Mouse (Mus musculus) liver, postnatal 0 days (tissue): ENCODE measurements around the gene AI987944. TPM values are rescaled to one million over a fixed set of nuclear protein-coding genes. Genes with fewer than 3 reads are reported as not detected.

ENCODE experiments used
- ATAC-seq: fragments of 200-750 bp; cut with Nextera tagmentation; 2 replicates; pipeline ENCODE4 v1.8.0; 2017; ENCODE audit warnings: mild to moderate bottlenecking, moderate library complexity
- DNase-seq: peaks from one replicate; pipeline ENCODE4 v3.0.0-alpha.2; 2016
- H3K27ac ChIP-seq: fragments of 300-500 bp; sonication (generic); 2 replicates; pipeline ENCODE4 v1.5.1; 2014; ENCODE audit warnings: antibody characterized with exemption, moderate library complexity, mild to moderate bottlenecking, low read depth
- H3K27me3 ChIP-seq: fragments of 300-500 bp; sonication (generic); 2 replicates; pipeline ENCODE4 v1.6.1; 2014; ENCODE audit warnings: low read length, control low read depth, mixed read lengths; ENCODE audit not compliant: insufficient read depth
- H3K36me3 ChIP-seq: fragments of 300-500 bp; sonication (generic); replicated peaks from 2 replicates; pipeline ENCODE4 v1.6.1; 2014; ENCODE audit warnings: mild to moderate bottlenecking, control low read depth, low read length, moderate library complexity, mixed read lengths; ENCODE audit not compliant: insufficient read depth
- H3K4me1 ChIP-seq: fragments of 300-500 bp; sonication (generic); 2 replicates; pipeline ENCODE4 v1.6.1; 2014; ENCODE audit warnings: antibody characterized with exemption, mild to moderate bottlenecking, control low read depth; ENCODE audit not compliant: insufficient read depth
- H3K4me2 ChIP-seq: fragments of 300-500 bp; sonication (generic); 2 replicates; pipeline ENCODE4 v1.6.1; 2014; ENCODE audit warnings: low read depth, mild to moderate bottlenecking, low read length, moderate library complexity, mixed read lengths
- H3K4me3 ChIP-seq: fragments of 300-500 bp; sonication (generic); 2 replicates; pipeline ENCODE4 v1.5.1; 2014; ENCODE audit warnings: low read depth, low read length
- H3K9ac ChIP-seq: fragments of 300-500 bp; sonication (generic); replicated peaks from 2 replicates; pipeline ENCODE4 v1.6.1; 2014; ENCODE audit warnings: mild to moderate bottlenecking, moderate library complexity
- H3K9me3 ChIP-seq: fragments of 300-500 bp; sonication (generic); 2 replicates; pipeline ENCODE4 v1.6.1; 2016; ENCODE audit warnings: mild to moderate bottlenecking, control low read depth, low read length, mixed read lengths
- CTCF ChIP-seq: sonication (generic); IDR thresholded peaks from 2 replicates; pipeline ENCODE4 v1.5.1; 2016; ENCODE audit warnings: antibody characterized with exemption, low read depth
- EP300 ChIP-seq: IDR thresholded peaks from 2 replicates; pipeline ENCODE4 v1.6.1; 2016; ENCODE audit warnings: antibody characterized with exemption, low read depth, mild to moderate bottlenecking
- WGBS: fragments of 180-500 bp; shearing (Covaris S2); extraction: QIAGEN DNeasy Blood & Tissue Kit; methylation state at CpG from one replicate; pipeline ENCODE4 v1.1.7; 2014; ENCODE audit not compliant: insufficient replicate concordance; 5-methylcytosine and 5-hydroxymethylcytosine counted together
- polyA plus RNA-seq: library from polyadenylated mRNA; unstranded; fragments of >200 nt; fragmentation: Nextera tagmentation; extraction: Ambion mirVana; gene quantifications from 2 replicates; pipeline ENCODE4 v1.2.1, GENCODE M21; 2015

Gene AI987944
- polyA plus RNA-seq = 6.3 and 6.9 TPM in 2 replicates

DNA sequence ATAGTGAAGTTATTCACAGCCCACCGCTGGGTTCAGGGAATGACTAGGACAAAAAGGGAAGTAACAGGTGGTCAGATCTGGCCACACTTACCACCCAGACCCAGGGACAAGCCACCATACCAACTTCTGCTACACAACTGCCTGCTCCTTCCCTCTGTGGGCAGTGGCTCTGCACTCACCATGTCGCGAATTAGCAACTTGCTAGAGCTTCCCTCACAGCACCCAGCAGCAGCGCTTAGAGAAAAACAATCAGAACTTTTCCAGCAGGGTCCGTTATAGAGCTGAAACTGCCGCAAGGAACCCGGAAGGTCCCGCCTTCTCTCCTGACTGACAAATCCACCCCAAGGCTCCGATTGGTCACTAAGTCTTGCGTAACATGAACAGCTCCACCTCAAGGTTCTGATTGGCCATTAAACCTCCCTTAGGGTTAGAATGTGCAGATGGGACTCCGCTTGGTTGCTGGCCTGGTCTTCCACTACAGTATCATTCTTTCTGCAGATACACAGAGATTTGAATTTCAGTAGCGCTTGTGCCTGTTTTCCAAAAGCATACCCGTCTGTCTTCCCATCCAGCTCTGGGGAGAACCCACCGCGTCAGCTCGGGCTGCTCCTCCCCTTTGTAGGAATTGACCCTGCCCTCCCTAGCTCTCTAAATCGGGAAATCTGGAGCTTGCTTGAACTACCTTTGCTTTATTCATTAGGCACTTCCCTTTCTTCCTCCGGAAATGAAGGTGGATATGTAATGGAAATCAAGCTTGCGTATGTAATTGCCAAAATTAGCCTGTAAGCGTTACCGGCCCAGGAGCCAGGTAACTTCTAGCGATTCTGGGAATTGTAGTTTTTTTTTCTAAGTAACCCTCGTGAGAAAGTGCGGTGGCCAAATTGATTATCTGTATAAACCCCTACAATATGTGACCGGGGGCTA, at the start of gene AI987944:
AI987944 (minus strand) TSS at position 332 of the 924 bp plus-strand sequence.
- 0% methylated on average over 25 of the region's 25 CpGs for WGBS
- H3K4me2 ChIP-seq = peak within 1 kb of the TSS; percentile 78
- no peaks in the 10 kb centered on the region for H3K9me3 ChIP-seq
- peak; percentile 99 for ATAC-seq
- H3K9ac ChIP-seq = peak within 1 kb of the TSS; percentile 67
- H3K27me3 ChIP-seq = no peaks in the 10 kb centered on the region
- H3K4me3 ChIP-seq = peak within 1 kb of the TSS; percentile 71
- 0 out of 2 replicates have a peak, but pooled peaks cover 6% of the 10 kb centered on the region for H3K4me1 ChIP-seq
- H3K36me3 ChIP-seq = no peaks in the 10 kb centered on the region
- peak within 1 kb of the TSS; percentile 84 for H3K27ac ChIP-seq
- TF ChIP-seq EP300 (0 out of 2 replicates have a peak, but pooled peaks have one; percentile 14), CTCF (peak; percentile 12; the same call in 1 of the 2 replicates)
- peak; percentile 85 for DNase-seq

DNA sequence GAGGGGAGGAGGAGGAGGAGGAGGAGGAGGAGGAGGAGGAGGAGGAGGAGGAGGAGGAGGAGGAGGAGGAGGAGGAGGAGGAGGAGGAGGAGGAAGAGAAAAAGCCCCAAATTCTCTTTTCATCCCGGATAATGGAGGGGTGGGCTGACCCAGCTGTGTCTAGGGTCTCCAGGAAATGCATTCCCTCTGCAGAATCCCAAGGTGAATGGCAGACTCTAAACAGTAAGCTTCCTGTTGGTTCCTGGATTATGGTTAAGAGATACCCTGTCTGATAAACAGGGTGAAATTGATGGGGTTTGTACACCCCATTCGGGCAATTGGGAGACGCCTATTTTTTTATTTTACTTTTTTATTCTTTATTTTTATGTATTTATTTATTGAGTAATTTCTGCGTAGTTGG, 951 bp upstream of the AI987944 start:
- 70% methylated on average over 4 of the region's 4 CpGs for WGBS
- ATAC-seq = no peak
- Histone ChIP-seq H3K36me3 (no peaks in the 10 kb centered on the region), H3K4me3 (no peak overlapping the region), H3K4me1 (0 out of 2 replicates have a peak, but pooled peaks cover 6% of the 10 kb centered on the region), H3K4me2 (0 out of 2 replicates have a peak overlapping the region, but pooled peaks have one; percentile 29), H3K9me3 (no peaks in the 10 kb centered on the region), H3K27ac (no peak overlapping the region), H3K9ac (no peak overlapping the region), H3K27me3 (no peaks in the 10 kb centered on the region)
- no peak for DNase-seq
- no peak for TF ChIP-seq CTCF

Other genes starting within 250 kb of the AI987944 start
- gene Gm5592, start 239.5 kb downstream of the AI987944 start, polyA plus RNA-seq = not detected in 2 replicates
- gene Vmn2r57, start 55.3 kb upstream of the AI987944 start, polyA plus RNA-seq = 0.01 and 0.02 TPM in 2 replicates
- gene Gm20449, start 106.0 kb upstream of the AI987944 start, polyA plus RNA-seq = not detected in 2 replicates
- gene AW146154, start 106.5 kb upstream of the AI987944 start, polyA plus RNA-seq = 2.3 and 2.8 TPM in 2 replicates
- gene Gm6871, start 180.3 kb upstream of the AI987944 start, polyA plus RNA-seq = not detected in 2 replicates
- gene 2610021A01Rik, start 205.9 kb upstream of the AI987944 start, polyA plus RNA-seq = 2.8 and 4.0 TPM in 2 replicates
- gene Zfp788, start 239.8 kb upstream of the AI987944 start, polyA plus RNA-seq = 1.2 and 1.4 TPM in 2 replicates